Mouse (Mus musculus) neural tube, embryonic 10.5 days (tissue): ENCODE results near the gene Rpl19.
A peak's percentile ranks its signal among the peaks of the same experiment; 100 is the strongest.

Source experiments
- DNase-seq: peaks from one replicate; pipeline ENCODE4 v3.0.0-alpha.2; 2017; ENCODE audit warnings: low spot score; ENCODE audit errors: extremely low spot score

Gene Rpl19

GRCm38 (mm10) chr11:98026570-98027296 lies at the start of gene Rpl19:
Gene Rpl19, plus strand, starts transcription at chr11:98026710.
- peak; percentile 97 for DNase-seq

GRCm38 (mm10) chr11:97977797-97978196 lies 48.7 kb upstream of the Rpl19 start:
- no peak for DNase-seq

GRCm38 (mm10) chr11:97978392-97978791 lies 48.1 kb upstream of the Rpl19 start:
- DNase-seq, result no peak

GRCm38 (mm10) chr11:97979824-97980495 lies 46.5 kb upstream of the Rpl19 start:
- no peak for DNase-seq

GRCm38 (mm10) chr11:97980531-97980966 lies 46.0 kb upstream of the Rpl19 start:
- DNase-seq, result peak; percentile 38

GRCm38 (mm10) chr11:97982721-97983120 lies 43.8 kb upstream of the Rpl19 start:
- no peak for DNase-seq

GRCm38 (mm10) chr11:97983506-97983905 lies 43.0 kb upstream of the Rpl19 start:
- no peak for DNase-seq

- no peak for DNase-seq
These were observed 42.5 kb upstream of the Rpl19 start for GRCm38 (mm10) chr11:97983983-97984382.

- DNase-seq, result peak; percentile 57
These were observed 40.5 kb upstream of the Rpl19 start, which contains the start of gene Plxdc1 for GRCm38 (mm10) chr11:97985727-97986677. Gene Plxdc1, minus strand, starts transcription at chr11:97986444.

GRCm38 (mm10) chr11:97986738-97987465 lies 39.6 kb upstream of the Rpl19 start:
- DNase-seq, result no peak

- DNase-seq, result peak; percentile 96
These were observed 38.7 kb upstream of the Rpl19 start for GRCm38 (mm10) chr11:97987551-97988526.

- peak; percentile 89 for DNase-seq
These were observed 37.9 kb upstream of the Rpl19 start for GRCm38 (mm10) chr11:97988530-97989096.

- peak; percentile 83 for DNase-seq
These were observed 31.9 kb upstream of the Rpl19 start for GRCm38 (mm10) chr11:97994539-97995100.

- DNase-seq, result peak; percentile 63
These were observed 30.8 kb upstream of the Rpl19 start, which contains the start of gene Arl5c for GRCm38 (mm10) chr11:97995564-97996288. Gene Arl5c, minus strand, starts transcription at chr11:97996181.

- no peak for DNase-seq
These were observed 29.8 kb upstream of the Rpl19 start for GRCm38 (mm10) chr11:97996691-97997090.

GRCm38 (mm10) chr11:97997387-97997960 lies 29.0 kb upstream of the Rpl19 start:
- DNase-seq, result no peak

GRCm38 (mm10) chr11:97998074-97998793 lies 28.3 kb upstream of the Rpl19 start:
- no peak for DNase-seq
